Mouse (Mus musculus): ENCODE results near the gene Gpr35. TPM values are rescaled to one million over a fixed set of nuclear protein-coding genes. Genes with fewer than 3 reads are reported as not detected.

Gpr35 gene
- total RNA-seq, 1 experiment from 2014 or later: 1.9 TPM

Other genes starting within 250 kb of the Gpr35 start
- 41.9 and 43.2 TPM in 2 replicates for gene Gpc1, start 119.2 kb upstream of the Gpr35 start, total RNA-seq (2021)
- gene Ankmy1, start 48.0 kb upstream of the Gpr35 start, total RNA-seq (2021): 0.67 and 0.94 TPM in 2 replicates
- gene Dusp28, start 43.9 kb upstream of the Gpr35 start, total RNA-seq (2021): 12.9 and 13.6 TPM in 2 replicates
- 69.4 and 74.6 TPM in 2 replicates for gene Rnpepl1, start 40.1 kb upstream of the Gpr35 start, total RNA-seq (2021)
- gene Capn10, start 16.5 kb upstream of the Gpr35 start, total RNA-seq (2021): 16.2 and 18.7 TPM in 2 replicates
- not detected in 2 replicates for gene Aqp12, start 55.5 kb downstream of the Gpr35 start, total RNA-seq (2021)
- gene Kif1a, start 151.1 kb downstream of the Gpr35 start, total RNA-seq (2021): 18.5 and 25.5 TPM in 2 replicates
- 2.3 and 40.2 TPM in 2 replicates for gene Agxt, start 184.4 kb downstream of the Gpr35 start, total RNA-seq (2021)
- gene 2310007B03Rik, start 210.1 kb downstream of the Gpr35 start, total RNA-seq (2021): not detected in 2 replicates
- 0.07 and 0.08 TPM in 2 replicates for gene Crocc2, start 217.9 kb downstream of the Gpr35 start, total RNA-seq (2021)

Measured in adrenal gland, postnatal 14 days (tissue).